Mouse (Mus musculus): ENCODE results near the gene Stat5a. TPM values are rescaled to one million over a fixed set of nuclear protein-coding genes. Genes with fewer than 3 reads are reported as not detected.

Stat5a gene
- total and polyA plus RNA-seq, 3 experiments: 27.0 to 51.2 (median 38.0) TPM

DNA sequence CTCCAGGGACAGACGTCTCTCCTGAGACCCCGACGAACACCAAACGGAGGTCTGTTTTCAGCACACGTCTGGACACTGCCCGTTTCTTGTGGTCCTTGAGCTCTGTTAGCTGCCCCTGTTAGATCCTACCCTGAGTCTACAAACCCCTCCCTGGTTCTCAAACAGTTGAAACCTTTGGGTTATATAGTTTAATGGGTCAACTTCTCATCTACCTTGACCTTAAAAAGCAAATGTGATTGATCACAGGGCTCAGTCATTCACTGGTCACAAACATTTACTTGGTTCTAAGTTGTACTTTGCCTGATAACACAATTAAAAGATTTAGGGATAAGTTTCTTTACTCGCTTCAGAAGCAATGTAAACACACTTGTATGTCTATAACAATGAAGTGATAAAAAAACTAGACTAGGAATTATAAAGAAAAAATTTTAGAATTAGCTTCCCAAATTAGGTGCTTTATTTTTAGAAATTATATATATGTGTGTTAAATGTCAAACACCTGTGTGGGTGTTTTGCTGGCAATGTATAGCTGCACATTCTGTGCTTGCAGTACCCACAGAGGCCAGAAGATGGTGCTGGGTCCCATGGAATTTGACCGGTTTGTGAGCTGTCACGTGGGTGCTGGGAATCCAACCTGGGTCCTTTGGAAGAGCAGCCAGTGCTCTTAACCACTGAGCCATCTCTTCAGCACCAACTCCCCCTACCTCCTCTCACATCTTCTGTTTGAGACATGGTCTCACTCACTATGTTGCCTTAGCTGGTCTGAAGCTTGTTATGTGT lies 22.0 kb upstream of the Stat5a start:
- DNase-seq: no peak

DNA sequence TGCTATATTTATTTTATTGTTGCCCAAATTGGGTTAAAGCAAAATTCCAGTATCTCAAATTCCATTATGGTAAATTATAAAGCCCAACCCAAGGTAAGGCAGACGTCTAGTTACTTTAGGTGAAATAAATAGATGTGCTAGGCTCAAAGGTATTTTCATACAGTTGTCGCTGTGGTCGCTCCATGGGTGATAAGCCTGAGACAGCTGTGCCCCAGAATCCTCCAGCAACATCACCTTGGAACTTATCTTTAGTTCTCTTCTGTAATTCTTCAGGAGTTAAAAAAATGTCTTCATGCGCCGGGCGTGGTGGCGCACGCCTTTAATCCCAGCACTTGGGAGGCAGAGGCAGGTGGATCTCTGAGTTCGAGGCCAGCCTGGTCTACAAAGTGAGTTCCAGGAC lies 20.3 kb upstream of the Stat5a start:
- no peak for DNase-seq

DNA sequence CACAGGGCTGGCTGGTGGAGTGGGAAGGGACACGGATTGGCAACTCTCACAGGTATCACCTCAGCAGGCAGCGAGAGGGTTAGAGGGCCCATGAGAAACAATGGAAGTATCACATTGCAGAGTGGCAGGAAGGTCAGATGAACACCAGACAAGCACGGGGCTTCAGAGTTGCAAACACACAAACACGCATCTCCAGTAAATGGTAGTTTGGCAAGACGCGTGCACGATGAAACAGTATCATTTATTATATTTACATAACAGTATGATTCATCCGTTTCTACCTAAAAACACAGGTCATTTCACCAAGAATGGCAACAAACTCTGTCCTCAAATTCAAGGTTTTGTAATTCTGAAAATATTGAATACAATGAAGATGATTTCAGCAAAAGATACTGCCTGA lies 19.6 kb upstream of the Stat5a start:
- DNase-seq: no peak

DNA sequence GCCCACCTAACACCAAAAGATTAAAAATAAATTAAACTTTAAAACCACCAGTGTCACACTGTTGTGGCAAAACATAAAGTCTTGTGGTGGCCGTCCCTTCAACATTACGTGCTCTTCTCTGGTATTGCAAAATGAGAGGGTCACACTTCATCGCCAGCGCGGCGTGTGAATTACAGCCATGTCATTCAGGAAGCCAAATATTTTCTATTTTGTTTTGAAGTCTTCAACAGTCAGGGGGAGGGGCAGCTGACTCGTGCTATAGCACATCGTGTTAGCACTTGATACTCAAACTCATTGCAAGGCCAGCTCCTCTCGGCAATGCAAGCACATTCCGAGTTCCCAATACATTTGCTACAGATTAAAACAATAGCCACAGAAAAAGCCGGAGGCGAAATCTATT lies 18.3 kb upstream of the Stat5a start:
- no peak for DNase-seq

DNA sequence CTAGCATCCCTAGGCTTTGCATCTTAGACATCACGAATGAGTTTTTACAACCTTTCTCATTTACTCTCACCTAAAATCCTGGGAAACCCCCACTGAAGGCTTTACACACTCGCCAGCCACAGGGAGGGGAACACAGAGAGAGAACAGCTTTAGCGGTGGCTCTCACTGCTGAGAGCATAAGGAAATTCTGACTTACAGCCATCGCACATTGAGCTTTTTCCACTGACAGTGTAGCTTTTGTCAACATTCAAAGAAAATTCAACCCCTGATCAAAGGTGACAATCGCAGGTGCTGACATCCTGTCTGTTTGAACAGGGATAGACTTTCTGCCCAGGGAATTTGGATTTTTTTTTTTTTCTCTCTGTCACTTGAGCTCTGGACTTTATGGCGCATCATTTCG lies 17.1 kb upstream of the Stat5a start:
- no peak for DNase-seq

DNA sequence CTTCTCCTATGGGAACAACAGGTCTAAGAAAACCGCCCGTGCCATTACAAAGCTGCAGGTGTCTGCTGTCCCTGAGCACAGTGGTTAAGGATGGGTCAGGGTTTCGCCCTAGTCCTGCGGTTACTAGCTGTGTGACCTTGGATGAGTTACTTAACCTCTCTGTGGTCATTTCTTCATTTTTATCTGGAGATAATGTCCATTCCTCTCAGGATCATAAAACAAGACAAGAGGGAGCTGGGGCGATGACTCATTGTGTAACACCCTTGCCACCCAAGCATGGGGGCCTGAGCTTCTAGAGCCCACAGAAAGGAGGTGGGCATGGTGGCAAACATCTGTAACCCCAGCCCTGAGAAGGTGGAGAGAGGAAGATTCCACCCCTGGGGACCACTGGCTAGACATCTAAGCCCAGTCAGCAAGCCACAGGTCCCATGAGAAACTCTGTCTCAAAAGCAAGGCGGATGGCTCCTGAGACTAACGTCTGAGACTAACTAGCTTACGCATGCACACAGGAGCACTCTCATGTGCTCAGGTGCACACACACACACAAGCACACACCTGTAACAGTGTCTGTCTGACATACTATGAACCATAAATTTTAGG lies 16.0 kb upstream of the Stat5a start:
- DNase-seq: peak; percentile 57

DNA sequence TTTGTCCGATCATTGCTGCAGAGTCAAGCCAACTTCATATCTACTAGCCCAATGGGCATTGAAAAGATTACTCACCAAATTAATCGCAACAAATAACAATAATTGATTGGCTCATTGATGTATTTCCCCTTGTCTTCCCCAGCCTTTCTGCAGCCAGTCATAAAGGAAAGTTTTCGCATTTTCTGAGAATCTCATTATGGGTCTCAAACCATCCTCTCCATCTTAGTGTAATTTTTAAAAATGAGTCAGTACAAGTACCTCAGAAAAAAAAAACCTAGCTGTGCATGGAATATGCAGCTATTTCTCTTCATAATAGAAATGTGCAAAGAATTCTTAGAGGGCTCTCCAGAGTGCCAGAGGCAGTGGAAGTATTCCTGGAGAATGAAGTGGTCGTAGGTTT lies 15.0 kb upstream of the Stat5a start:
- DNase-seq: no peak

DNA sequence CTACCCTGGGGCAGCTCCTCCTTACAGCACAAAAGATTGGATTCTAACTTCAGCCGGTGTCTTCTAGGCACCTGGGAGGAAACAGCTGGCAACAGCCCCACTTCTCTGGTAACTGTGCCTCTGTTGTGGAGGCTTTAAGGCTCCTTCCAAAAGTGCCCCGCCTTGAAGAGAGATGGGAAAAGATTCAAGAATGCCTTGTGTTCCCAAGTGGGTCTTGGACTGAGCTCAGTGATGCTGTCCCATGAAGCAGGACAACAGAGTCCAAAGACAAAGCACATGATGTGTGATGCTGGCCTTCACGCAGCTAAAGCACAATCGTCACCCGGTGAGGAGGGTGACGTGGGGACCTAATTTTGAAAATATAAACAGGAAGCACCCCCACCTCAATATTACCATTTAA lies 13.4 kb upstream of the Stat5a start:
- DNase-seq: no peak

DNA sequence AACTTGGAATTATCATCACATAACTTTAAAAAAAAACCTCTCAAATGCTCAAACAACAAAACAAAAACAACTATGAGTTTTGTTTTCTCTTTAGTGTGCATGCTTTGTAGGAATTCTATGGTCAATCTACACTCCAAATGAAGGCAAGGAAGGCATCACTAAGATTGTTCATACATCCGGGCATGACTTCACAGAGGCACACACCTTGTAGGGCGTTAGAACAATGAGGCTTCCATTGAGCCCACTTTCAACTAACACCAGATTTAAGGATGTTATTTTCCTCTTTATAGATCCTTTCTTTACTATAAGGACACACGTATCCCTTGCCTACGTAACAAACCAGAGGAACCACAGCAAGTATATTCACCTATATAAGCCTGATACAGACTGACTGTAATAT lies 11.6 kb upstream of the Stat5a start:
- DNase-seq: no peak

DNA sequence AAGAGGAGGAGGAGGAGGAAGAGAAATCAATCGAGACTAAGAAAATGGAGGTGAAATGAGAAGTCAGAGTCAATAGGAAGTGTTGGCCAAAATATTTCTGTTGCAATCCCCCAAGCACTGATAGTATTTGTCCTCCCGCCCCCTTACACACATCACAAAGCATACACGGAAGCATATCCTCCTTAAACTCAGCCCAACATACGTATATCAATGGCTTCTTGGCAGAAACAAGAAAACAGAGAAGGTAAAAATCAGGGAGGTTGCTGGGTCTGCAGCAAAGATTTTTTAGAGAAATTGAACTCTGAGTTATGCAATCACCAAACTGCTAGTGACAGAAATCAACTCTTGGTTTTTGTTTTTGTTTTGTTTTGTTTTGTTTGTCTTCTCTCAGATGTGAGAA lies 11.1 kb upstream of the Stat5a start:
- no peak for DNase-seq

DNA sequence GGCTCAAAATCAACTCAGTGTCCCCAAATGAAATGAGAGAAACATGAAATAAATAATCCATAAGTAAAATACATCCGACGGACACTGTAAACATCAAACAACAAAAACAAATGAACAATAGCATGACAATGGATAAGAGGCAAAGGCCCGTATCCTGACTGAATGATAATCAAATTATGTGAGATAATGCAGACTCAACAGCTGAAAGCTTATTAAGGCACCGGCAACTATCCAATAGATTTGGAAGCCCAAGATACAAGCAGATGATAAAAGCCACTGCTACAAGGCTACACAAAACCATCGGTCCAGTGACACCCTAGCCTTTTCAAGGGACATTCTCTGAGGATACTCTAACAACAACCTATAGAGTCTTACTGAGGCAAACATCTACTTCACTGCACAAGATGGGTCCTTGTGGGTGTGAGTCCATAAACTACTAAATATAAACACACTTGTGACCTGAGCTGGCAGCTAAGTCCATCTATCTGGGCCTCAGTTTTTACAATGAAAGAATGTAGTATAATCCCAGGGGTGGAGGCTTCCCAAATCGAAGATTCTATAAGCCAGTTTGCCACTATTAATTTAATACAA lies 10.3 kb upstream of the Stat5a start:
- DNase-seq: no peak

DNA sequence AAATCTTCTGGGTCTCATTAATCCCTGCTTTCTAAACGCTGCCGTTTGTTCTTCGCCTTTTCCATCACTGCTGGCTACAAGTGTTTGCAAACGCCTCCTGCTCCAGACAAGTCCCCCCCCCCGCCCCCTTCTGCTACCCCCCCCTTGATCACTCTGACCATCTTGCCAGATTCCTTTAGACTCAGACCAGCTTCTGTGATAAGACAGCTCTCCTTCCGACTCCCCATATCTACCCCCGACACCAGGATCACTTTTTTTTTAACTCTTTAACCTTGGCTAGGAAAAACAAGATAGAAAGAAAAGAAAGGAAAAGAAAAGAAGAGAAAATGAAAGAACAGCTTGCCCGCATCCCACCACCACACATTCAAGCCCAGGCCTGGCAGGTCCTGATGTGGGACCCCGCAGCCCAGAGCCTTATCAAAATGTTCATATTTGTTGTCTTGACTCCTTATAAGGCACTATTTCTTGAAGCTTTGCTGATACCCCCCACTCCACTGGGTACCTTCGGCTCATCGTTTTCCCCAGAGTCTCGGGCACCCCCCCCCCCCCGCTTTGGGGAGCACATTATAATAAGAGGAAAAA lies 9.6 kb upstream of the Stat5a start:
- no peak for DNase-seq

DNA sequence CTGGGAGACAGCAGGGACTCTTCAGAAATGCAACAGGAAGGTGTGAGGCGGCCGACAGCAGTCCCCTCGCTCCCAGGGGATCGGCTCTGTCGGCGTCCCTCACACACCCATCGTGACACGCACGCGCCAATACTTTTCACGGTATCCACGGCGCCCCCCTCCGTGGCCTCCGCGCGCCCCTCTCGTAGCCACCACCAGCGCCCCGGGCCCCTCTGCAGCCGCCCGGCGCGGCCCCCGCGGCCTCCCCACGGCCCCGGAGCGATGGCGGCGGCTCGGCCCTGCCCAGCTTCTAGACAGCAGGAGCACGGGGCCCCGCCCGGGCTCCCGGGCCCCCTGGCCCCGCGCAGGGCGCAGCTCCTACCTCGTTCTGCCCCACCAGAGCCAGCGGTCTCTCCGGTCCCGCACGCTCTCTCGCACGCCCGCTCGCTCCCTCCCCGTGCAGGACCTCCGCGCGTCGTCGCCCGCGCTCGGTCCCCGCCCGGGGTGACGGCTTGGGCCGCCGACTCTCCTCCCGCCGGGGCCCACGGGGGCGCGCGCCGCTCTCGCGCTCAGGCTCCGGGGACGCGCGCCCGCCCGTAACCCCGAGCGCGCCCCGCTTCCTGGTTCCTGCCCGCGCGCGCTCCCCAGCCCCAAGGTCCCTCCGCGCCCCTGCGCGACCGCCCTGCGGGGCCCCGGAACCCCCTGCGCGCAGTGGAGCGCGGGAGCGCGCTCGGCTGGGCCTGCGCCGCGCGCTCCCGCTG lies 8.9 kb upstream of the Stat5a start, which contains the start of gene Stat5b:
TSS of gene Stat5b (minus strand) at position 687 of the 740 bp plus-strand sequence.
- DNase-seq: peak; percentile 90

DNA sequence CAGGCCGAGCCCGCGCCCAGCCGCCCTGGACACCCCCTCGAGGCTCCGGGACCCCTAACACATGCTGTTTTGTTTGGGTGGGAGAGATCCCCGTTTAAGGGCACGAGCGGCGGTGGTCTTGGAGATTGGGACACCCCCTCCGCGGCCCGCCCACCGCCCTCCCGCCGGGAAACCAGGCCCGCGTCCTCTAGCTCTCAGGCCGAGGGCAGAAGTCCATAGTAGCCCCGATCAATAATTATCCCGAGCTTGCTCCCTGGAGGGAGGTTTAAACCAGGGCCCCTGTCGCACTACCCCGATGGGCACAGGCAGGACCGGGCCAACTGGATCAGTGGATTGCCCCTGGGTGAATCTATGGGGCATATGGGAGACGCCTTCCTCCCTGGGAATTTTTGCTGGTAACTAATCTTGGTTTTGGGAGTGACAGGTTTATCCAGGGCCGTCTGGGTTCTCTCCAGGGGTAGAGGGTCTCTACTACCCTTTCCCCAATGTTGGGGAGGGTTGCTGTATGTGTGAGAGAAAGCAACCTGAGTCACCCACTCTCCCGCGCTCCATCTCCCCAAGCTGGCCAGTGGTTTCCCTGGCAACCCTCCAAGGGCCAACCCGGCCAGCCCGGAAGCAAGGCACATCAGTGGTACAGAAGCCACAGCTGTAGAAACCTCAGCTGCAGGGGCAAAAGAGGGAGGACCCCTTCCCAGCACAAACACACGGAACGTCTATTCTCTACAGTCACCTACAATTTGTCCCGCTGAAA lies 8.2 kb upstream of the Stat5a start:
- DNase-seq: peak; percentile 89

DNA sequence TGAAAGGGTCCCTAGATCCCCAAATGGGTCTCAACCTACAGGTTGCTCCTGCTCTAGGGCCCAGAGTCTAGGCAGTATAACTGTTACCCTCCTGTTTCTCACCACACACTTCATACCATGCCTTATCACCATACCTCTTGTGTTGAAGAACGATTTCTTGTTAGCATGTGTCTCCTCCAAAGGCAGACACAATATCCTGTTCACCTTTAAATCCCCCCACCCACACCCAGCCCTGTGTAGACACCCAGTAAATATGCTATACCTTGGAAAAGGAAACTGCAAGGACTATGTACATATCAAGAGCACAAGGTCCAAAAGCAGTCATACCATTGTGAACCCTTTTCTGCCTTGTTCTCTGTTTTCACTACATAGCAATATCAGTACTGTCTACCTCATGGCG lies 7.1 kb upstream of the Stat5a start:
- DNase-seq: no peak

DNA sequence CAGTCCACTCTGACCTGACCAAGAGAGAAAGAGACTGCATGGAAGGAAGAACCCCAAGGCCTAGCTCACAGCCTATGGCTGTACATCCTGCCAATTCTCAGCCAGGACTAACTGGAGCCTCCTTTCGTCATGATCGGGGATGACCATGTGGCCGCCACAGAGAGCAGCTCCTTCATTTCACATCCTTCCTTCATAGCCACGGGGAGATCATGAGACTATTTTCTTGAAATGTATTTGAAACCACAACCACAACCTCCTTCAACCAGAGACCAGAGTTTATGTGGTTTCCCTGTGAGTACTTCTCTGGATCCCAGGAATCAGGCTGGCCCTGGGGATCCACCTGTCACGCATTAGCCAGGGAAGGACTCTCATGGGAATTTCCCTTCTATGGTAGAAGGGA lies 6.1 kb upstream of the Stat5a start:
- no peak for DNase-seq

DNA sequence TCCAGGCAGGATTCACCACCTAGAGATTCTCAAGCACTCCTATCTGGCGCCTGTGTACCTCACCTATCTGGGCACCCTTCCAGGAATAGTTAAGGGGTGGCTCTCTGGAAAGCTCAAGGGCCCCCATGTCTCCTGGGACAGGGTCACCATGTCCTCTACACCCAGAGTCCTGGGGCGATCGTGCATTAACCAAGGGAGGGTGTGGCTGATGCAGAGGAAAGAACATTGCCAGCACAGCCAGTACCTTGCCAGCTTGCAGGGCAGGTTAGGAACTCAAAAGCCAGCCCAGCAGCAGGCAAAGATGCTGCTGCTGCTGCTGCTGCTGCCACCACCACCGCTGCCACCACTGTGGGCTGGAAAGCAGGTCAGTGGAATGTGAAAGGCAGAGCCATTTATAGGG lies 4.9 kb upstream of the Stat5a start:
- DNase-seq: no peak

DNA sequence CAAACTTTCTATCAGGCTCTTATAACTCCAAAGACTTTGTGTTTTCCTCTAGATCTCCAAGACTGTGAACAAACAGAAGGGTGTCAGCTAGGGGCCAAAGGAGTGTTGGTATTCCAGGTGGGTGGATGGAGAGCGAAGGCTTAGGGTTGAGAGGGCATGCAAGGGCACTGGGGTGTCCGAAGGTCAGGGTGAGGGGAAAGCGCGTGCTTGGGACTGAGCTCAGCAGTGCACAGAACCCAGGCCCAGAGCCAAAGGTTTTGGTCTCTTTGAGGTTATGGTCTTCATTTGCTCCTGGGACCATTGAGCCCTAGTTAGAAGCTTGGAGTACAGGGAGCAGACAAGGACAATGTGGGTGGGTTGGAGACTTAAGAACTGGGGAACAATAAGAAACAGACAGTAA lies 4.0 kb upstream of the Stat5a start:
- DNase-seq: no peak

DNA sequence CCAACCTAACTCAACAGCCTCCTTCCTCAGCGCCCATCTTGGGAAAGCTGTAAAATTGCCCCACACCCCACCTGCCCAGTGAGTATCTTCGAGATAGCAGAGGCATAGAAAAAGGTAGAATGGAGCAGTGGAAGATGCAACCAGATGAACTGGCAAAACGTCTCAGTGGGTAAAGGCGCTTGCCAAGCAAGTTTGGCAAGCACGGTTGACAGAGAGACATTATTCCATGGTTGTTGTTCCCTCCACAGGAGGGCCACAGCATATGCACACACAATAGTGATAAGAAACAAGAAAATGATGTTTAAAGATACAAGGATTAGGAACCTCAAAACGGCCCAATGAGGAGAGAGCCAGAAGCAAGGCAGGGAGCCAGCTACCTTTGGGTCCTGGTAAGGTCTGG lies 1.2 kb upstream of the Stat5a start:
- no peak for DNase-seq

DNA sequence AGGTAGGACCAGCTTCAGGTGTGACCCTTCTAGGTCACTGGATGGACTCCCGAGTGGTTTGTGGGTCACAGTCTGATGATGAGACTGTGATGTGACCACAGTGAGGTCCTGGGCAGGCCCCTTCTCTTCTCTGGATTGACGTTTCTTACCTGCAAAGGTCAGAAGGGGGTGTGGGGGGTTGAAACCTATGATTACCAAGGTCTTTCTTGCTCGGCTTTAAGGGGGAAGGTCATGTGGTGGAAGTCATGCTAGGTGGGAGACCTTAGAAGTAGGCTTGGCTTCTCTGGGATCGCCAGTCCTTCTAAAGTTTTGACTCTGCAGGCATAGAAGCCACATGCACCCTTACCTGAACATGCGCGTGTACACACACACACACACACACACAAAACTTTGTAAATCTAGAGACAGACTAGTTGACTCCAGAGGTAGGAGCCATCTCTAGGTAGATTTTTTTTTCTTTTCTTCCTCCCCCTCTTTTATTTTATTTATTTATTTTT lies 476 bp downstream of the Stat5a start:
- DNase-seq: no peak

DNA sequence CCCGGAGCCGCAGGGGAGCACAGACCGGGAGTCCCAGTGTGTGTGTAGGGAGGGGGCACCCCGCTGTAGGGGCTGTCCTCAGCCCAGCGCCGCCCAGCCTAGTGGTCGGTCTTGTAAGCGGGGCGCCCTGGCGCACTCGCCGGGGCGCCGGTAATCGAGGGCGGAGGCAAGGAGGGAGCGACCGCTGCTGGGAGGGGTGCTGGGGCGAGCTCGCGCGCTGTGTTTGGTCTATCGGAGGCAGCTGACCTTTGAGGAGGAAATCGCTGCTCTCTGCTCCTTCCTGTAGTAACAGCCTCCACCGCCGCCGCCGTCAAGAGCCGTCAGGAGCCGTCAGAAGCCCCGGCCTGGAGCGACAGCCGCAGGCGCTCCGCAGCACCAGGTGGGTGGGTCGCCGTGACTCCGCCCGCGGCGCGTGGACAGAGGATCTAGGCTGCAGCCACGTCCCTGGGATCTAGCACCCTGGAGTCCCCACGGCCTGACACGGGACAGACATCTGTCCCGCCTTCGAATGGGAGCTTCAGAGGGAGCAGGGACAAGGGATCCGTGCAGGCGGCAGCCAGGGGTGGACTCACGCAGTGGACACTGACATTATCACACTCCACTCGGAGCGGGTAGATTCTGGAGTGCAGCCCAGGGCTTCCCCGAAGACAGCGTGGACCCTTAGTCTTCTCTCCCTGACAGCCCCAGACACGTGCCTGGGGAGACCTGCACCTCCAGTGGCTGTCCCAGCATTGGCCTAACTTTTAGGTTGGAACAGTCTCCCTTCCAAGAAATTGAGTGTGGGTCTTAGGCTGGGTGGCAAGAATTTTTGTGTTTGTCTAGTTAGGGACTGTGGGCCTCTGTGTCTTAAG lies 1.3 kb downstream of the Stat5a start:
- peak; percentile 94 for DNase-seq
